Mouse (Mus musculus) ES-Bruce4 (cell line): ENCODE measurements around the gene Mapk12. TPM values are rescaled to one million over a fixed set of nuclear protein-coding genes. Genes with fewer than 3 reads are reported as not detected.

Experiments used
- H3K27ac ChIP-seq: 2 replicates; pipeline ENCODE4 v1.5.1; 2012; ENCODE audit warnings: low read length, inconsistent platforms; ENCODE audit not compliant: insufficient read depth
- H3K27me3 ChIP-seq: 2 replicates; pipeline ENCODE4 v1.6.1; 2012; ENCODE audit warnings: mild to moderate bottlenecking, low read length, inconsistent platforms; ENCODE audit not compliant: control insufficient read depth, poor library complexity, insufficient read depth, severe bottlenecking
- H3K36me3 ChIP-seq: 2 replicates; pipeline ENCODE4 v1.6.1; 2012; ENCODE audit warnings: inconsistent platforms, mild to moderate bottlenecking, low read length, moderate library complexity; ENCODE audit not compliant: control insufficient read depth, poor library complexity, insufficient read depth, severe bottlenecking
- H3K4me1 ChIP-seq: one replicate; pipeline ENCODE4 v1.8.1; 2011; ENCODE audit warnings: low read length; ENCODE audit not compliant: control insufficient read depth, insufficient read depth
- H3K4me3 ChIP-seq: 2 replicates; pipeline ENCODE4 v1.5.1; 2011; ENCODE audit warnings: low read depth, mild to moderate bottlenecking, low read length
- H3K9ac ChIP-seq: 2 replicates; pipeline ENCODE4 v1.6.1; 2012; ENCODE audit warnings: low read depth, mild to moderate bottlenecking, inconsistent platforms; ENCODE audit not compliant: poor library complexity, severe bottlenecking
- H3K9me3 ChIP-seq: replicated peaks from 2 replicates; pipeline ENCODE4 v1.6.1; 2012; ENCODE audit warnings: mild to moderate bottlenecking, low read length, inconsistent platforms; ENCODE audit not compliant: control insufficient read depth, poor library complexity, insufficient read depth, severe bottlenecking
- CTCF ChIP-seq: IDR thresholded peaks from one replicate; pipeline ENCODE4 v1.8.1; 2011; ENCODE audit warnings: low read depth, low read length
- EP300 ChIP-seq: IDR thresholded peaks from 2 replicates; pipeline ENCODE4 v1.6.1; 2011; ENCODE audit warnings: low read depth, low read length; ENCODE audit not compliant: insufficient read depth
- POLR2A ChIP-seq: IDR thresholded peaks from one replicate; pipeline ENCODE4 v1.8.1; 2011; ENCODE audit warnings: low read length; ENCODE audit not compliant: insufficient read depth
- polyA plus RNA-seq: library from polyadenylated mRNA; stranded (reverse); fragments of >200 nt; gene quantifications from 2 replicates; pipeline ENCODE4 v1.2.4, GENCODE M21; 2011; ENCODE audit warnings: low read depth; ENCODE audit not compliant: missing spikeins, insufficient read depth, insufficient read length

Gene Mapk12
- polyA plus RNA-seq, 1 experiment, result 38.2 TPM

DNA sequence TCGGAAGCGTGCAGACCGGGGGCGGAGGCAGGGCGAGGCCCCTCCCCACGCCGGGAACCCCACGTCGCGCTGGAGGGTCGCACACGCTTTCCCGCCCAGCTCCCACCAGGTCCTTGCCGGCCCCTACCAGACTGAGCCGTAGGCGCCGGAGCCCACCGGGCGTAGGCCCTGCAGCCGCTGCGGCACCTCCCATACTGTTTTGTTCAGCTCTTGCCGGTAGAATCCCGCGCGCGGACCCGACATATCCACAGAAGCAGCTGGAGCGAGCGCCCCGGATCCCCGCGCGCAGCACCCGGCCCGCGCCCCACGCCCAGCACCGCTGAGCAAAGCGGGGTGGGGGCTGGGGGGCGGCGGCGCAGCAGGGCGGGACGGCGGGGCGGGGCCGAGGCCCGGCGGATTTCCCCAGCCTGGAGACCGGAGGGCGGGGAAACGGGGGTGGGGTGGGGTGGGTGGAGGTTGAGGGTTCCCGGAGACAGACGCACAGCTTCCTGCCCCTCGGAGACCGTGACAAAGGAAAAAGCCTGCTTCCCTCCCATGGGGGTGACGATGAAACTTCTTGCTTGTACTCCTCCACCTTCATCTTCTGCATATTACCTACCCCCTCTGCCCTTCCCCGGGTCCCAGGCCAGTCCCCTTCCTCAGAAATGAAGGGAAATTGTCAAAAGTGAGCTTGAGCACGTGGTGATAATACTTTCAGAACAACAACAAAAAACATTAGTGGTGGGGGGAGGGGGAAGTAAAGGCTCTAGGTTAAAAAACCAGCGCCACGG, 9.0 kb upstream of the Mapk12 start, which contains the start of gene Mapk11:
Gene Mapk11 (minus strand): TSS at position 358 of the 770 bp plus-strand sequence.
- H3K27ac ChIP-seq, result no peak within 1 kb of the TSS
- H3K9ac ChIP-seq, result peak within 1 kb of the TSS; percentile 76
- H3K4me1 ChIP-seq, result peaks cover 2% of the 10 kb centered on the region
- H3K36me3 ChIP-seq, result no peaks in the 10 kb centered on the region
- no peaks in the 10 kb centered on the region for H3K27me3 ChIP-seq
- TF ChIP-seq EP300, result no peak
- no peak for TF ChIP-seq POLR2A
- TF ChIP-seq CTCF, result no peak
- peak within 1 kb of the TSS; percentile 70 for H3K4me3 ChIP-seq
- H3K9me3 ChIP-seq, result no peaks in the 10 kb centered on the region

- no peak overlapping the region for H3K27ac ChIP-seq
- no peaks in the 10 kb centered on the region for H3K27me3 ChIP-seq
- H3K4me3 ChIP-seq, result peak overlapping the region; percentile 70
- H3K9me3 ChIP-seq, result no peaks in the 10 kb centered on the region
- TF ChIP-seq EP300, result no peak
- TF ChIP-seq POLR2A, result no peak
- no peak for TF ChIP-seq CTCF
- H3K4me1 ChIP-seq, result peaks cover 2% of the 10 kb centered on the region
- no peaks in the 10 kb centered on the region for H3K36me3 ChIP-seq
- H3K9ac ChIP-seq, result peak overlapping the region; percentile 76
Observed at GRCm38 (mm10) chr15:89148496-89149270, 8.2 kb upstream of the Mapk12 start.

- H3K36me3 ChIP-seq, result no peaks in the 10 kb centered on the region
- TF ChIP-seq CTCF (no peak), POLR2A (no peak), EP300 (no peak)
- no peak overlapping the region for H3K4me3 ChIP-seq
- no peaks in the 10 kb centered on the region for H3K27me3 ChIP-seq
- H3K4me1 ChIP-seq, result peaks cover 2% of the 10 kb centered on the region
- H3K9me3 ChIP-seq, result no peaks in the 10 kb centered on the region
- H3K27ac ChIP-seq, result no peak overlapping the region
- H3K9ac ChIP-seq, result no peak overlapping the region
Observed at GRCm38 (mm10) chr15:89147895-89148294, 7.4 kb upstream of the Mapk12 start.

DNA sequence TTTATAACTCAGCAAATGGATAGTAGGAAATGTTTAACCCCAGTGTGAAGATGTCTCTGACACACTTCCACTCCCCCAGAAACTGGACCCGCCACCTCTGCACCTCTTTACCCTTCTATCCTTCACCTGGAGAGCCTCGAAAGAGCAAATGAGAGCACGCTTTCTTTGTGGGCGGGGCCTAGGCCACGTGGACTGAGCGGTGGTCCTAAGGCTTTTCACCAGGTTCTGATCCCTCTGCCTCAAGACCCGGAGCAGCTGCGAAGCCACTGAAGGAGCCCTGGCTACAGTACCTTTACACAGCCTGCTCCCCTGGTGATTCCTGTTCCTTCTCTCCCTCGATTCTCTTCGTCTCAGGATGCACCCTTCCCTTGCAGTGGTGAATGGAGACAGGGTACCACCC, 7.0 kb upstream of the Mapk12 start:
- no peaks in the 10 kb centered on the region for H3K9me3 ChIP-seq
- H3K4me3 ChIP-seq, result no peak overlapping the region
- no peak overlapping the region for H3K27ac ChIP-seq
- H3K27me3 ChIP-seq, result no peaks in the 10 kb centered on the region
- no peak overlapping the region for H3K9ac ChIP-seq
- no peaks in the 10 kb centered on the region for H3K36me3 ChIP-seq
- TF ChIP-seq POLR2A (no peak), EP300 (no peak), CTCF (no peak)
- peaks cover 2% of the 10 kb centered on the region for H3K4me1 ChIP-seq

- Histone ChIP-seq H3K9me3 (no peaks in the 10 kb centered on the region), H3K9ac (peak overlapping the region; percentile 6; the same call in 1 of the 2 replicates), H3K4me3 (peak overlapping the region; percentile 60), H3K27ac (no peak overlapping the region), H3K27me3 (no peaks in the 10 kb centered on the region), H3K4me1 (peaks cover 2% of the 10 kb centered on the region), H3K36me3 (no peaks in the 10 kb centered on the region)
- TF ChIP-seq CTCF (no peak), POLR2A (no peak), EP300 (no peak)
Observed at GRCm38 (mm10) chr15:89147024-89147423, 6.5 kb upstream of the Mapk12 start.

GRCm38 (mm10) chr15:89146537-89146936, 6.0 kb upstream of the Mapk12 start:
- Histone ChIP-seq H3K27me3 (no peaks in the 10 kb centered on the region), H3K9me3 (no peaks in the 10 kb centered on the region), H3K4me3 (peak overlapping the region; percentile 60), H3K4me1 (peaks cover 2% of the 10 kb centered on the region), H3K36me3 (no peaks in the 10 kb centered on the region), H3K27ac (no peak overlapping the region), H3K9ac (peak overlapping the region; percentile 6; the same call in 1 of the 2 replicates)
- TF ChIP-seq POLR2A (no peak), CTCF (no peak), EP300 (no peak)
